Mouse (Mus musculus): ENCODE measurements around the gene Yipf2. TPM values are rescaled to one million over a fixed set of nuclear protein-coding genes. Genes with fewer than 3 reads are reported as not detected.

Yipf2 gene
- polyA plus RNA-seq, 1 experiment from 2014 or later, result 17.5 TPM

DNA sequence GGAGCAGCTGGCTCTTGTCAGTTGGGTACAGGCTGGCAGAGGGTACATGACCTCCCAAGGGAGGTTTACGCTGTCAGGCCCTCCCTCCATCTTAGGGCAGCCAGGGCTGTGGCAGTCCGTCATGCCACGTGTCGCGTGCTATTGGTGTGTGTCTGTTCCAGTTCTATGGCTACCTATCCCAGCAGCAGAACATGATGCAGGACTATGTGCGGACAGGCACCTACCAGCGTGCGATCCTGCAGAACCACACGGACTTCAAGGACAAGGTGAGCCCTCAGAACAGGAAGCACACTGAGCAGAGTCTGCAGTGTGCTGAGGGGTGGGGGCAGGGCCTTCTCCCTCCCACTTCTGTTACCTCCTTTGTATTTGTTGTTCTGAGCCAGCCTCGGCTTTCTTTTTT is 17.4 kb downstream of the Yipf2 start:
- DNase-seq (ENCODE audit: low spot score) (no peak), ATAC-seq (ENCODE audit: insufficient read depth, low FRiP score, low TSS enrichment) (no peak)
- 92% methylated on average over 10 of the region's 10 CpGs for WGBS
- peaks cover 19% of the 10 kb centered on the region for H3K36me3 ChIP-seq (ENCODE audit: control insufficient read depth, insufficient read depth, low read length)
- no peak overlapping the region for H3K27ac ChIP-seq (ENCODE audit: low read depth, low read length)
- H3K9me3 ChIP-seq (ENCODE audit: control insufficient read depth, low read length), result no peaks in the 10 kb centered on the region
- no peak overlapping the region for H3K9ac ChIP-seq (ENCODE audit: low read length)
- H3K4me3 ChIP-seq (ENCODE audit: low read depth, low read length), result no peak overlapping the region
- no peaks in the 10 kb centered on the region for H3K27me3 ChIP-seq (ENCODE audit: control insufficient read depth, insufficient read depth, low read length)
- H3K4me1 ChIP-seq (ENCODE audit: control insufficient read depth, insufficient read depth, low read length), result no peaks in the 10 kb centered on the region
- H3K4me2 ChIP-seq (ENCODE audit: low read depth), result no peak overlapping the region

DNA sequence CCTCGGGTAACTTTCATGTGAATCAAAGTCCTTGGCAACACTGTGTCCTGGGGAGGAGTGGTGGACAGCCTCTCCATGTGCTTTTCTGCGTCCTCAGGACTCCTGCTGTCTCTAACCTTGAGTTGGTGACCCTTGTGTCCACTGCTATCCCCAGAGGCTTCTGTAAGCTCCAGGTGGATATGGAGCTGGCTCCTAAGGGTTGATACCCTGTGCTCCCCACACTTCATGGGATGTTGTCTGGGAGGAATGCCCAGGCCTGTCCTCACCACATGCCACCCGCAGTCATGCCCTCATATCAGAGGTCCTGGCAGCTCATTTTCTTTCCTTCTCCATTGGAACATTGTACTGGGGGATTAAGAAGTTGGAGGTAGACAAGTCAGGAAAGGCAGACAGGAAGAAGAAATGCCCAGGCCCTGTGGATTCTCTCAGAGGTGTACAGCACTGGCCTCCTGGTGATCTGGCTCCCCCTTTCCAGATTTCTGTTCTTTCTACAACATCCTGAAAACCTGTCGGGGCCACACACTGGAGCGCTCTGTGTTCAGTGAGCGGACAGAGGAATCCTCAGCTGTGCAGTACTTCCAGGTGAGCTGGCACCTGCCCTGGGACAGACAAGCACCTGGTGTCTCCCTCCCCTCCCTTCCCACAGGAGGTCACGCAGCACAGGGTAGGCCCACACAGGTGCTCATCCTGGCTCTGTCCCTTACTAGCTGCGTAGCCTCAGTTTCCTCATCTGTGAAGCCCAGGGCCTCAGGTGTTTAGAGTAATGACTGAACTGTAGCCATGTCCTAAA is 18.4 kb downstream of the Yipf2 start:
- H3K27ac ChIP-seq (ENCODE audit: low read depth, low read length), result no peak overlapping the region
- 96% methylated on average over 8 of the region's 8 CpGs for WGBS
- DNase-seq (ENCODE audit: low spot score) (no peak), ATAC-seq (ENCODE audit: insufficient read depth, low FRiP score, low TSS enrichment) (no peak)
- no peak overlapping the region for H3K9ac ChIP-seq (ENCODE audit: low read length)
- H3K4me3 ChIP-seq (ENCODE audit: low read depth, low read length), result no peak overlapping the region
- H3K4me2 ChIP-seq (ENCODE audit: low read depth), result no peak overlapping the region
- no peaks in the 10 kb centered on the region for H3K4me1 ChIP-seq (ENCODE audit: control insufficient read depth, insufficient read depth, low read length)
- no peaks in the 10 kb centered on the region for H3K9me3 ChIP-seq (ENCODE audit: control insufficient read depth, low read length)
- H3K36me3 ChIP-seq (ENCODE audit: control insufficient read depth, insufficient read depth, low read length), result peaks cover 23% of the 10 kb centered on the region
- H3K27me3 ChIP-seq (ENCODE audit: control insufficient read depth, insufficient read depth, low read length), result no peaks in the 10 kb centered on the region

DNA sequence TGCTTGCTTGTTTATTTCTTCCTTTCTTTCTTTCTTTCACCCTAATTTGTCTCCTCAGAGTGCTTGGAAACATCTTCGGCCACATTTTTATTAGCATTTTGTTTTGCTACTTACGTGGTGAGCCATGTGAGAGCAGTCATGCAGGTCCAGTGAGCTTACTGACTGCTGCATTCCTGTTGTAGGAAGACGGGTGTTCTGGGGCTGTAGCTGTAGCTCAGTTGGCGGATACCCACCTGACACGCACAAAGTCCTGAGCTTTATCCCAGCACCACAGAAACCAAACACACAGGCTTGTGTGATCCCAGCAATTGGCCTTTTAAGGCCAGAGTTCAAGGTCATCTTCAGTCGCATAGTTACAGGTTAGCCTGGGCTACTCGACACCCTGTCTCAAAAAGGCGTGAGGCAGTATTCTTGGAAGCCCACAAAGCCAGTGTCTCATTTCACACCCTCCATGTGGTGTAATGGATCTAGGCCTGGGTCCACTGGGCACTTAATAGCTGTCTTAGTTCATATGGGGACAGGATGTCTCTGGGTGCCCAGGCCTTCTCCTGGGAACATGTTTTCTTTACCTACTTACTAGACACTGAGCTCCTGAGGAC is 23.9 kb downstream of the Yipf2 start:
- no peak overlapping the region for H3K27ac ChIP-seq (ENCODE audit: low read depth, low read length)
- no peaks in the 10 kb centered on the region for H3K27me3 ChIP-seq (ENCODE audit: control insufficient read depth, insufficient read depth, low read length)
- H3K4me2 ChIP-seq (ENCODE audit: low read depth), result no peak overlapping the region
- H3K4me1 ChIP-seq (ENCODE audit: control insufficient read depth, insufficient read depth, low read length), result no peaks in the 10 kb centered on the region
- H3K9ac ChIP-seq (ENCODE audit: low read length), result no peak overlapping the region
- no peak overlapping the region for H3K4me3 ChIP-seq (ENCODE audit: low read depth, low read length)
- H3K9me3 ChIP-seq (ENCODE audit: control insufficient read depth, low read length), result no peaks in the 10 kb centered on the region
- ATAC-seq (ENCODE audit: insufficient read depth, low FRiP score, low TSS enrichment), result no peak
- H3K36me3 ChIP-seq (ENCODE audit: control insufficient read depth, insufficient read depth, low read length), result peaks cover 10% of the 10 kb centered on the region
- no peak for DNase-seq (ENCODE audit: low spot score)
- 88% methylated on average over 8 of the region's 8 CpGs for WGBS

DNA sequence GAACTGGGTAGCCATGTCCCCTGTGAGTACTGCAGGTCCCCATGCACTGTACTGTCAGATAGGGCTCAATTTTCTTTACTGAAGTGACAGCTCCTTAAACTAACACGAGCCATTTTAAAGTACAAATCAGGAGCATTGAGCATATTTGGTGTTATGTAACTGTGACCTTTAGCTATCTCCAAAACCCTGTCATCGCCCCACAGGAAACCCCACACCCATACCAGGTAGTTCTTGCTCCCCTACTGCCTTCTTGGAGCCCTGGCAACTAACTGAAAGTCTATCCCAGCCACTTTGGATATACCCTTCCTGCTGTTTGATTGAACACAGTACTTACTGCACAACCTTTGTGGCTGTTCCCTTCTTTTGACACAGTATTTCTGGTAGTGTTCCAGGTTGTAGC is 25.6 kb downstream of the Yipf2 start:
- peaks cover 8% of the 10 kb centered on the region for H3K36me3 ChIP-seq (ENCODE audit: control insufficient read depth, insufficient read depth, low read length)
- WGBS, result 86% methylated on average over 2 of the region's 2 CpGs
- no peak overlapping the region for H3K4me3 ChIP-seq (ENCODE audit: low read depth, low read length)
- H3K9me3 ChIP-seq (ENCODE audit: control insufficient read depth, low read length), result no peaks in the 10 kb centered on the region
- no peak overlapping the region for H3K9ac ChIP-seq (ENCODE audit: low read length)
- no peaks in the 10 kb centered on the region for H3K27me3 ChIP-seq (ENCODE audit: control insufficient read depth, insufficient read depth, low read length)
- no peak overlapping the region for H3K4me2 ChIP-seq (ENCODE audit: low read depth)
- H3K4me1 ChIP-seq (ENCODE audit: control insufficient read depth, insufficient read depth, low read length), result no peaks in the 10 kb centered on the region
- no peak for ATAC-seq (ENCODE audit: insufficient read depth, low FRiP score, low TSS enrichment)
- H3K27ac ChIP-seq (ENCODE audit: low read depth, low read length), result no peak overlapping the region
- DNase-seq (ENCODE audit: low spot score), result no peak

- H3K36me3 ChIP-seq (ENCODE audit: control insufficient read depth, insufficient read depth, low read length), result peaks cover 8% of the 10 kb centered on the region
- H3K27ac ChIP-seq (ENCODE audit: low read depth, low read length), result no peak overlapping the region
- no peak overlapping the region for H3K4me3 ChIP-seq (ENCODE audit: low read depth, low read length)
- no peaks in the 10 kb centered on the region for H3K4me1 ChIP-seq (ENCODE audit: control insufficient read depth, insufficient read depth, low read length)
- ATAC-seq (ENCODE audit: insufficient read depth, low FRiP score, low TSS enrichment) (no peak), DNase-seq (ENCODE audit: low spot score) (no peak)
- no peak overlapping the region for H3K4me2 ChIP-seq (ENCODE audit: low read depth)
- H3K9me3 ChIP-seq (ENCODE audit: control insufficient read depth, low read length), result no peaks in the 10 kb centered on the region
- WGBS, result 84% methylated on average over 1 of the region's 1 CpGs
- no peaks in the 10 kb centered on the region for H3K27me3 ChIP-seq (ENCODE audit: control insufficient read depth, insufficient read depth, low read length)
- H3K9ac ChIP-seq (ENCODE audit: low read length), result no peak overlapping the region
These were observed 26.1 kb downstream of the Yipf2 start for GRCm38 (mm10) chr9:21566538-21566937.

GRCm38 (mm10) chr9:21565004-21565586 is 27.5 kb downstream of the Yipf2 start:
- Histone ChIP-seq H3K4me2 (ENCODE audit: low read depth) (no peak overlapping the region), H3K4me1 (ENCODE audit: control insufficient read depth, insufficient read depth, low read length) (no peaks in the 10 kb centered on the region), H3K36me3 (ENCODE audit: control insufficient read depth, insufficient read depth, low read length) (peaks cover 3% of the 10 kb centered on the region; the same call in 1 of the 2 replicates), H3K4me3 (ENCODE audit: low read depth, low read length) (no peak overlapping the region), H3K9me3 (ENCODE audit: control insufficient read depth, low read length) (no peaks in the 10 kb centered on the region), H3K27ac (ENCODE audit: low read depth, low read length) (no peak overlapping the region), H3K9ac (ENCODE audit: low read length) (no peak overlapping the region), H3K27me3 (ENCODE audit: control insufficient read depth, insufficient read depth, low read length) (no peaks in the 10 kb centered on the region)
- no peak for DNase-seq (ENCODE audit: low spot score)
- WGBS, result 83% methylated on average over 4 of the region's 4 CpGs
- ATAC-seq (ENCODE audit: insufficient read depth, low FRiP score, low TSS enrichment), result no peak

- 73% methylated on average over 1 of the region's 1 CpGs for WGBS
- DNase-seq (ENCODE audit: low spot score) (no peak), ATAC-seq (ENCODE audit: insufficient read depth, low FRiP score, low TSS enrichment) (no peak)
- Histone ChIP-seq H3K36me3 (ENCODE audit: control insufficient read depth, insufficient read depth, low read length) (no peaks in the 10 kb centered on the region; the same call in 1 of the 2 replicates), H3K27ac (ENCODE audit: low read depth, low read length) (no peak overlapping the region), H3K4me1 (ENCODE audit: control insufficient read depth, insufficient read depth, low read length) (no peaks in the 10 kb centered on the region), H3K9me3 (ENCODE audit: control insufficient read depth, low read length) (no peaks in the 10 kb centered on the region), H3K27me3 (ENCODE audit: control insufficient read depth, insufficient read depth, low read length) (no peaks in the 10 kb centered on the region), H3K4me3 (ENCODE audit: low read depth, low read length) (no peak overlapping the region), H3K9ac (ENCODE audit: low read length) (no peak overlapping the region), H3K4me2 (ENCODE audit: low read depth) (no peak overlapping the region)
These were observed 28.2 kb downstream of the Yipf2 start for GRCm38 (mm10) chr9:21564420-21564819.

GRCm38 (mm10) chr9:21559151-21559550 is 33.5 kb downstream of the Yipf2 start:
- Histone ChIP-seq H3K36me3 (ENCODE audit: control insufficient read depth, insufficient read depth, low read length) (no peaks in the 10 kb centered on the region), H3K9ac (ENCODE audit: low read length) (no peak overlapping the region), H3K27me3 (ENCODE audit: control insufficient read depth, insufficient read depth, low read length) (no peaks in the 10 kb centered on the region), H3K4me3 (ENCODE audit: low read depth, low read length) (no peak overlapping the region), H3K4me1 (ENCODE audit: control insufficient read depth, insufficient read depth, low read length) (no peaks in the 10 kb centered on the region), H3K4me2 (ENCODE audit: low read depth) (no peak overlapping the region), H3K9me3 (ENCODE audit: control insufficient read depth, low read length) (no peaks in the 10 kb centered on the region), H3K27ac (ENCODE audit: low read depth, low read length) (no peak overlapping the region)
- 91% methylated on average over 3 of the region's 3 CpGs for WGBS
- no peak for DNase-seq (ENCODE audit: low spot score)
- ATAC-seq (ENCODE audit: insufficient read depth, low FRiP score, low TSS enrichment), result no peak

DNA sequence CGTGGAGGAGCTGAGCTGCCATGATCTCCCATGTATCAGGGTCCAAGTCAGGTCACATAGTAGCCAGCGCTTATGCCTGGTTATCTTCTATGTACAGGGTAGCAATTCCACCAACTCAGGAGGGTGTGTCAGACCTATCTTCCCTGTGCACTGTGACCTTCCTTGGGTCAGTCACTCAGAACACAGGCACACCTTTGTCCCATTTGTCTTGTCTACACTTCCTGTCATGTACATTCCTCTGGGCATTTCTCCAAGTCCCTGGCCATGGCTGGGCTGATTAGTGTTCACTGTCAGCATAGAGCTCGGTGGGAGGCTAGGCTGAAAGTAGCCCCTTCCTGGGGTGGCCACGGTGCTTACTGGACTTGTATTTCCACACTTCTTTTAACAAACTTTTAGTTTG is 34.3 kb downstream of the Yipf2 start:
- Histone ChIP-seq H3K4me1 (ENCODE audit: control insufficient read depth, insufficient read depth, low read length) (no peaks in the 10 kb centered on the region), H3K36me3 (ENCODE audit: control insufficient read depth, insufficient read depth, low read length) (no peaks in the 10 kb centered on the region), H3K27ac (ENCODE audit: low read depth, low read length) (no peak overlapping the region), H3K4me3 (ENCODE audit: low read depth, low read length) (no peak overlapping the region), H3K9me3 (ENCODE audit: control insufficient read depth, low read length) (no peaks in the 10 kb centered on the region), H3K9ac (ENCODE audit: low read length) (no peak overlapping the region), H3K4me2 (ENCODE audit: low read depth) (no peak overlapping the region), H3K27me3 (ENCODE audit: control insufficient read depth, insufficient read depth, low read length) (no peaks in the 10 kb centered on the region)
- DNase-seq (ENCODE audit: low spot score), result no peak
- ATAC-seq (ENCODE audit: insufficient read depth, low FRiP score, low TSS enrichment), result no peak
- WGBS, result 90% methylated on average over 4 of the region's 4 CpGs

Data from neural tube, embryonic 11.5 days (tissue).